Mouse (Mus musculus) urinary bladder, postnatal 10 days (tissue): ENCODE data around the gene Trir.

Source experiments
- DNase-seq: peaks from one replicate; pipeline ENCODE4 v3.0.0; 2022; ENCODE audit warnings: low spot score

The Trir gene

DNA sequence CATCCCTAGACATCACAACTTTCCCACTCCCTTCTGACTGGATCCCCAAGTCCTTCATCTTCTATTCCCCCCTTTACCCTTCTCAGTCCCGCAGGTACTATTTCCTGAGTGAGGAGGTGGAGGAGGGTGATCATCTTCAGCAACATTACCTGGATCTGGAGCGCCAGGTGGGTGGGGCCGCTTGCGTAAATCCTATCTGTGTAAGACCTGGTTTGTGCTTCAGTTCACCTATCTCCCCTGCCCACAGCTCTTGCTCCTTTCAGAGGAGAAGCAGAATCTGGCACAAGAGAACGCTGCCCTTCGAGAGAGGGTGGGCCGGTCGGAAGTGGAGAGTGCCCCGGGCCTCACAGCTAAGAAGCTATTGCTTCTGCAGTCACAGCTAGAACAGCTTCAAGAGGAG is 32.2 kb upstream of the Trir start:
- DNase-seq: no peak

- DNase-seq: no peak
Observed at GRCm38 (mm10) chr8:84995680-84996079, 30.9 kb upstream of the Trir start.

- DNase-seq: no peak
Observed at GRCm38 (mm10) chr8:84996978-84997377, 29.6 kb upstream of the Trir start.

DNA sequence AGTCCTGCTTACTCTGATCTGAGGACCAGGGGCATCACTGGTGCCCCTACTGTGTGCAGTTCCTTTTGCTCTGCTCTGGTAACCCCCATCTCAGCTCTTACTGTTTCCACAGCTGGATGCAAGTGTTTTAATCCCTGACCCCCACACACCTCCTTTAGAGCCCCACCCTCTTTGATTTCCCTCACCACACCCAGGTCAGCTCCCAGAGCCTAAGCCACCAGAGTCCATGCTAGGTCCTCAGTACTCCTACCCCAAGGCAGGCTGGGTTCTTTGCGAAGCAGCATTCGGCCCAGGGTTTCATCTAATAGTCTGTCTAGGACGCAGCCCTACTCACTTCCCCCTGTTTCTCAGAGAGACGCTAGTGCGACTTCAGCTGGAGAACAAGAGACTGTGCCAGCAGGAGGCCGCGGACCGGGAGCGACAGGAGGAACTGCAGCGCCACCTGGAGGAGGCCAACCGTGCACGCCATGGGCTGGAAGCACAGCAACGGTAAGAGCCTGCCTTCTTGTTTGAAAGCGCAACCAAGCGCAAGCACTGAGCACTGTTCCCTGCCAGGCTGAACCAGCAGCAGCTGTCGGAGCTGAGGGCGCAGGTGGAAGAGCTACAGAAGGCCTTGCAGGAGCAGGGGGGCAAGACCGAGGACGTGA is 28.9 kb upstream of the Trir start:
- peak; percentile 74 for DNase-seq

DNA sequence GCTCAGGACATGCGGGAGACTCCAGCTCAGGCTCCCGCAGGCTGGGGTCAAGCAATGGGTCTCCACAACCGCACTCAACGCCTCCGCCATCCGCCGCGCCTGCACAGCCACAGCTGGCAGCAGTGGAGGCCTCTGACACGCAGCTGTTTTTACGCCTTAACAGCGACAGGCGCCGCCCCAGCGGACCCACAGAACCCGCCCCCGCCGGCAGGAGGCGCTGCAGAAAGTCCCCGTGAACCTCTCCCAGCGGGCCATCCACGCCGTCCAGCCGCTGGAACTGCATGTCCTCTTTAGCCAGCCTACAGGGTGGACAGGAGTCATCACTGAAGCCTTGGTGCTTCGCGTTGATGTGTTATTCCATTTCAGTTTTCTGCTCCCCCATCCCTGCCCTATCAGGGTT is 18.9 kb upstream of the Trir start:
- DNase-seq: no peak

DNA sequence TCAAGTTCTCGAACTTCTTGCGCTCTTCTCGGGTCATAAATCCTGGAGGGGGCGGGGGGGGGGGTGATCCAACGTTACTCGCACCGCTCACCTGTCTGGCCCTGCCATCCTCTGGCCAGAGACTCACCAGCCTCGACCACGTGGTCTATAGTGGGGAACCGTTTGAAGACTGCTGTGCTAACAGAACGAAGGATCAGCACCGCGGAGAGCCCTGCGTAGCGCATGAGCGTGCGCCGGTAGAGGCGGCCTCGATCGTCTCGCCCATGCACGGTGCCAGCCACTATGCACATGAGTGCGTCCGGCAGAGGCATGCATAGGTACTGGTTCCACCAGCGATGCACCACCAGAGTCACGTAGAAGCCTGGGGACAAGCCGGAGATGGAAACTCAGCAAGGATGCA is 15.4 kb upstream of the Trir start:
- no peak for DNase-seq

DNA sequence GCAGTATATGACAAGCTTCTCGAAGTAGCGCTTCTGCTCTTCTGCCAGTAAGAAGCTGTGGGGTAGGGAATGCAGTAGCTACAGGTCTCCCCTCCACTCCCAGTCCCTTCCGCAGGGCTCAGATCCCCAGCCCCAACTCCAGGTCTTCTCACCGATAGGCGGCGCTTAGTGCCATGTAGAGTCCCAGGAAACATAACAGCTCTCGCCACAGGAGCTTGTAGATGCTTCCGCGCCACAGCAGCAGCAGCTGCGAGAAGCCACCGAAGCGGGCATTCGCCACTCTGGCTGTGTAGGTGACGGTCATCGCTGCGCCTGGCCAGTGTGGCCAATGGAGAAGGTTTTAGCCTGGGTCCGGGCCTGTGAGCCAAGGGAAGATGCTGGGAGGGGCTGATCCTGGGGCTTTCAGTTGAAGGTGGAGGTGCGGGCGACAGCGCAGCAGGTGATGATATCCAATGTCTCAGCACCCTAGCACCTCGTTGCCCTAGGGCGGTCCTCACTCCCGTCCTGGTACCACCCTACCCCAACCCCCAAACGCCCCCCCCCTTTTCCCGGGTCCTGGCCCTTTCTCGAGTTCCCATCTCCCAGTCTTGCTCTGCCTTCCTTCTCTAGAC is 13.3 kb upstream of the Trir start:
- no peak for DNase-seq

DNA sequence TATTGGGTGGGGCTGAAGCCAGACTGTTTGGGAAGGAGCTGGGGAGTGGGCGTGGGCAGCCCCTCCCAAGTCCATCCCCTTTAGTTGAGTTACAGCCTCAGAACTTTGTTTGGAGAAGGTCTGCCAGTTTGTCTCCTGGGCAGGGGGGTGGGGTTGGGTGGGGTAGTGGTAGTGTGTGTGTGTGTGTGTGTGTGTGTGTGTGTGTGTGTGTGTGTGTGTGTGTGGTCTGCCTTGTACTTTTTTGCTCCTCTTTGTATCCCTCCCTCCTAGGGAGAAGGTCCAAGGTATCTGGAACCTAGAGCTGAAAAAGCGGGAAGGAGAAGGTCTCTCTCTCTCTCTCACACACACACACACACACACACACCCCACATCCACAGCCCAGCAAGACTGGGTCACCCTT is 12.2 kb upstream of the Trir start, which contains the start of gene Best2:
Best2 (minus strand) TSS at position 101 of the 400 bp plus-strand sequence.
- no peak for DNase-seq

- DNase-seq: no peak
Observed at GRCm38 (mm10) chr8:85016724-85017123, 9.9 kb upstream of the Trir start.

DNA sequence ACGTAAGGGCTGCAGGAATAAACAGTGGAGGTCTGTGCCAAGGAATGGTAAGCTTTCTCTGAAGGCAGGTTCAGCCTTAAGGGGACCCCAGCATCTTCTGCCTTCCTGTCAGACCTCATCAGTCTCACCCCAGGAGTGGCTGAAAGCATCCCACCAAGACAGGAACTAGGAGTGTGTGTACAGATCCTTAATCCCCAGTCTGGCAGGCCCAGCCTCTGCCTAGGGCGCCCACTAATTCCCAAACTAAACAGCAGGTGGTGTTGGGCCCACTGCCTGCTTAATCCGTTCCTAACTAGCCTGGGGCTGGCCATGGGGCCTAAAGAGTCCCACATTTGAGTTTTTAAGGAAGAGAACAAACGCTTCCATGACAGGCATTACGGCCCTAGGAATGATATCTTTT is 9.4 kb upstream of the Trir start:
- DNase-seq: no peak

DNA sequence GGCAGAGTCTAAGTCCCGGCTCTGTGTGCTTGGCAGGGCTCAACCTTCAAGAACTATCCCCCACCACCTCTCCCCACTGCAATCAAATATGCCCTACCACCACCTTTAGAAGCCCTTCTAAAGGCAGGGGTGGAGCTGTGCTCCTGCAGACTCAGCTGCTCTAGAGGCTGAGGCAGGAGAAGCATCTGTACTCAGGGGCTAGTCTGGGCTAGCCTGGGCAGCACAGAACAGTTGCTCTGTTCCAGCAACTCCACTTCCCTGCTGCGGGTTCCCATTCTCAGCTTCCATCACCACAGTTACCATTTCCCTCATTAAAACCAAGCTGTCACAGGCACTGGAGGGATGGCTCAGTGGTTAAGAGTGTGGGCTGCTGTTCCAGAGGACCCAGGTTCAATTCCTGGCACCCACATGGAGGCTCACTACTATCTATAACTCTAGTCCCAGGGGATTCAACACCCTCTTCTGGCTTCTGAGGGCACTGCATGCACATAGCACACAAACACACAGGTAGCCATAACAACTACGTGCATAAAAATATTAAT is 5.0 kb upstream of the Trir start:
- DNase-seq: no peak

- DNase-seq: no peak
Observed at GRCm38 (mm10) chr8:85023846-85024245, 2.8 kb upstream of the Trir start.

DNA sequence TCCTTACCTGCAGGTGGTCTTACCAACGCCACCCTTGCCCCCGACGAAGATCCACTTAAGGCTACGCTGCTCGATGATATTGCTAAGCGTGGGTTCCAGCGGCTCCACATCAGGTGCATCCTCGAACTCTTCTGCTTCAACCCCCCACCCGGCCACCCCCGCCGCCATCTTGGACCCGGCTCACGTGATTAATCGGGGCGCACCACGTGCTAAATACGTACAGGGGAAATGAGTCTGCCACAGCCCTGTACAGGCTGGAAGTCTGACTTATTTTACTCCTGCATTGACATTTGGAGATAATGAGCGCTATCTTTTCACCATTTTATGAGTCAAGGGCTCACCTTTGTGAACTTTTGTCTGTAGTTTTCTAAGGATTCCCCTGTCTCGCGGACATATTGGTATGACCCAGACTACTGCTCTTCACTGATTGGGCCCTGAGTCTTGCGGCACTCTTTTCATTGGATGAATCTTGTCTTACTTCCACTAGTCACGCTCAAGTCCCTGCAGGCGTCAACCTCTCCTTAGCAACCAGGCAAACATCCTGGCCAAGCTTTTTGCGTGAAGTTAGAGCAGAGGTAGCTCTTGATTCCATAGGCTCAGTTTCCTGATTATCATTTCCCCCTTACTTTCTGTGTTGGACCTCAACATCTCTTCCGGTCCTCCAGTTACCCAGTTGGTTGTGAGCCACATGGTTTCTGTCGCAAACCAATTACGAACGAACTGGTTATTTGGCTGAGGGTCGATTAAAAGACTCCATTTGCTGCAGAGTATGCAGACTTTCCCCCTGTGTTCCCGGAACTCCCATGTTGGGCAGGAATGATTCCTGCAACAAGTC is 1.3 kb upstream of the Trir start, which contains the start of gene Asna1:
Asna1 (minus strand) TSS at position 184 of the 835 bp plus-strand sequence.
- DNase-seq: no peak

DNA sequence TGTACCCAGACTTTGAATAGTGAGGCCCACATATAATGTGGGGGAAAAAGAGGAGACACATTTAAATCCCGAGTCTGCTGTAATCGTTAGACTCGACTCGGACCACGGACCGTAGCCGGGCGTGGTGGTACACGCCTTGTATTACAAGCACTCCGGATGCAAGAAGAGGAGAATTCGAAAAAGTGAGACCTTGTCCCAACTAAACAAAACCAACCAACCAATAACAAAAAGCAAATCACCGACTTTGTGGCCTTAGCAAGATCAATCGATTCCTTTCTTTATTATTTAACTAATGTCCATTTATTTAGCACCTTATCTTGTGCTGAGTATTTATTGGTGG is 863 bp downstream of the Trir start:
- DNase-seq: no peak

- DNase-seq: no peak
Observed at GRCm38 (mm10) chr8:85027922-85028321, 1.3 kb downstream of the Trir start.

DNA sequence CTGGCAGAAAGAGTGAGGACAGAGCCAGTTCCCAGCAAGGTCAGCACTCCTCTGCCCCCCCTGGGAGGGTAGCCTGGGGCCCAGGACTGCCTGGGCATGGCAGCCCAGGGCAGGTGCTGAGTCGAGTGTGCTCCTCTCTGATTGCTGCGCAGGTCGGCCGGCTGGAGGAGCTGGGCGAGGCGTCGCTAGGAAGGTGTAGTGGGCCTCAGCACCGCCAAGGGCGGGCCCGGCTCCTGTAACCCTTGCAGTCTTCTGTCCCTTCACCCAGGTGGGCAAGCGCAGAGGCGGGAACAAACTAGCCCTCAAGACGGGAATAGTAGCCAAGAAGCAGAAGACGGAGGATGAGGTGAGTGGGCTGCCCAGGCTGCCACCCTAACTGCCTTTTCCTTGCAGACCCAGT is 2.6 kb downstream of the Trir start:
- no peak for DNase-seq

GRCm38 (mm10) chr8:85032622-85033311 is 6.1 kb downstream of the Trir start:
- no peak for DNase-seq

- DNase-seq: no peak
Observed at GRCm38 (mm10) chr8:85033867-85034266, 7.2 kb downstream of the Trir start.

- DNase-seq: no peak
Observed at GRCm38 (mm10) chr8:85034764-85035163, 8.1 kb downstream of the Trir start.

DNA sequence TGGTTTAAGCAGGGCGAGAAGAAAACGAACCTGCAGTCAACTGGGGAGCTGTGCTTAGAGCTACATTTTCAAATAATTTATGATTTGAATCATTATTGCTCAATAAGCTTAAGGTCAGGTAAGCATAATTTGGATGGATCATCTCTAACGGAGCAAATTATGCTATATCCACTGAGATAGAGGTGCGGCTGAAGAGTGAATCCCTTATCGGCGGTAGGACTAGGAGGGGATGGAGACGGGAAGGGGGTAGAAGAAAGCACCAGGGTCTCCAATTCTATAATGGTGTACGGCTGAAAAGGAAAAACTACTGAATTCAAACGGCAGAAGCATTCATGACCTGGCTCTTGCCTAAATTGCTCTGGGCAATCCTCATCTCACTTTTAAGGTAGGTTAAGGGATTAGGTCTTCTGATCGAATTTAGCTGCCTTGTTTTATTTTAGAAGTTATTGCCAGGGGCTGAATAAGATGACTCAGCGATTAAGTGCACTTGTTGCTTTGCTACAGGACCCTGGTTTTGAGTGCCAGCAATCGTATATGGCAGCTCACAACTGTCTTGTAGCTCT is 8.6 kb downstream of the Trir start:
- no peak for DNase-seq

GRCm38 (mm10) chr8:85035728-85036310 is 9.2 kb downstream of the Trir start:
- DNase-seq: no peak

DNA sequence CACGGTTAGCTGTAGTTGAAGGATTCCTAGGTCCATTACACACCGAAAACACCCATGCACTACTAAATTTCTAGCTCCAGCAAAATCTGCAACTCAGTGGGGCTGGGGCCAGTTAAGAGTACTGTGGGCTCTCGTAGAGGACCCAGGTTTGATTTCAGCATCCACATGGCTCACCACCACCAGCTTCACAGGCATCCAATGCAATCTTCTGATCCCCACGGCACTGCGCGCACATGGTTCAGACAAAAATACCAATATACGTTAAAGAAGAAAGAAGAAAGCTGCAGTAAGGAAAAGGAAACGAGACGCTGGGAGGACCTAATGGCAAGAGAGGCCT is 9.7 kb downstream of the Trir start:
- DNase-seq: no peak
